Mouse (Mus musculus) retina, adult 2 months (tissue): ENCODE measurements around the gene Slc52a3.

ENCODE experiments used
- DNase-seq: peaks from one replicate; pipeline ENCODE4 v3.0.0-alpha.2; 2012; ENCODE audit warnings: low read depth, low spot score

Gene Slc52a3

GRCm38 (mm10) chr2:151996229-151997189 is at the start of gene Slc52a3:
TSS of gene Slc52a3 (plus strand) at chr2:151996511.
- peak; percentile 52 for DNase-seq

DNA sequence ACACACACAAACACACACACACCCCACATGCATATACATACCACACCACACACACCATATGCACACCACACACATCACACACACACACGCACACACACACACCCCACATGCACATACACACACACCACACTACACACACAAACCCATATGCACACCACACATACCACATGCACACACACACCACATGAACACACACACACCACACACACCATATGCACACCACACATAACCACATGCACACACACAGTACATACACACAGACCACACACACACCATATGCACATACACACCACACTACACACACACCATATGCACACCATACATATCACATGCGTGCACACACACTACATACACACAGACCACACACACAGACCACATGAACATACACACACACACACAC is 48.7 kb upstream of the Slc52a3 start:
- no peak for DNase-seq

GRCm38 (mm10) chr2:151948311-151948710 is 48.0 kb upstream of the Slc52a3 start:
- DNase-seq: no peak

- no peak for DNase-seq
Observed at GRCm38 (mm10) chr2:151949082-151949774, 47.1 kb upstream of the Slc52a3 start.

DNA sequence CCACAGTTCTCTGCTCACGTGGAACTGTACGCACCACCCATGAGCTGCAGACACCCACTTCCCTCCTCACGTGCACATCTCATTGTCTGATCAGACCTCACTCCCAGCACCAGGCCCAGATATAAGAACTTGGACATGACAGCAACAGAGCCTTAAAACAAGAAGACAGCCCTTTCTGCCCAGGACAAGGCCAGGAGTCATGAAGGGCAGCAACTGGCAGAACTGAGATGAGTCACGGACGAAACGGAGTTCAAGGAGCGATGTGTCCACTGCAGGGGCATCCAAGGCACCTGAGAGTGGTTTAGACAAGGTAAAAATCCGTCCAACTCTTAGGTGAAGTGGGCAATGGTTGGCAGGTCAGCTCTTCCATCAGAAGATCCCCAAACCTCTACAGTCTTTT is 42.6 kb upstream of the Slc52a3 start:
- no peak for DNase-seq

DNA sequence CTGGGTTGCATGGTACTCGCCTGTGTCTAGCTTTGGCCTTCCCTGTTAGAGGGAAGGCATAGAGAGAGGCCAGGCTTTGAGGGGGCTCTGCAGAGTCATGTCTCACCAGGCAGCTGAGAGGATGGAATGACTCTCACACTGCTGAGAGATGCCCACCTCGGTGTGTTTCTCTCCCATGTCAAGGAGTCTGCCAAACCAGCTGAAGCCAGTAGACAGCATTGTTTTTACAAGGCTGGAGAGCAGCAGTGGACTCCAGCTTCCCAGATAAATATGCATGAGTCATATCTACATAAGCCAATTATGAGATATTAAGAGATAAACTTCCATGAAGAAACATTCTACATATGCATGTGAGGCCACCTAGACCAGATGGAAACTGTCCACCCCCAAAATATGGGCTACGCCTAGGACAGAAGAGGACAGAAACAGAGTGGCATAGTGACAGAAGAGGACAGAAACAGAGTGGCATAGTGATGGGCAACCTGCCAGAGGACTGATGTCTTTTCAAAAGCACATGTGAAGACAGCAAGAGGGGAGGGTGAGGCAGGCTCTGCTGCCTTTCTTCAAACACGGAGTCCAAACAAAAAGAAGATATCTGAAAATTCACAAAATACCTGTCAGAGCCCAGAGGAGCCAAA is 39.7 kb upstream of the Slc52a3 start:
- DNase-seq: no peak

- DNase-seq: no peak
Observed at GRCm38 (mm10) chr2:151959274-151959673, 37.0 kb upstream of the Slc52a3 start.

DNA sequence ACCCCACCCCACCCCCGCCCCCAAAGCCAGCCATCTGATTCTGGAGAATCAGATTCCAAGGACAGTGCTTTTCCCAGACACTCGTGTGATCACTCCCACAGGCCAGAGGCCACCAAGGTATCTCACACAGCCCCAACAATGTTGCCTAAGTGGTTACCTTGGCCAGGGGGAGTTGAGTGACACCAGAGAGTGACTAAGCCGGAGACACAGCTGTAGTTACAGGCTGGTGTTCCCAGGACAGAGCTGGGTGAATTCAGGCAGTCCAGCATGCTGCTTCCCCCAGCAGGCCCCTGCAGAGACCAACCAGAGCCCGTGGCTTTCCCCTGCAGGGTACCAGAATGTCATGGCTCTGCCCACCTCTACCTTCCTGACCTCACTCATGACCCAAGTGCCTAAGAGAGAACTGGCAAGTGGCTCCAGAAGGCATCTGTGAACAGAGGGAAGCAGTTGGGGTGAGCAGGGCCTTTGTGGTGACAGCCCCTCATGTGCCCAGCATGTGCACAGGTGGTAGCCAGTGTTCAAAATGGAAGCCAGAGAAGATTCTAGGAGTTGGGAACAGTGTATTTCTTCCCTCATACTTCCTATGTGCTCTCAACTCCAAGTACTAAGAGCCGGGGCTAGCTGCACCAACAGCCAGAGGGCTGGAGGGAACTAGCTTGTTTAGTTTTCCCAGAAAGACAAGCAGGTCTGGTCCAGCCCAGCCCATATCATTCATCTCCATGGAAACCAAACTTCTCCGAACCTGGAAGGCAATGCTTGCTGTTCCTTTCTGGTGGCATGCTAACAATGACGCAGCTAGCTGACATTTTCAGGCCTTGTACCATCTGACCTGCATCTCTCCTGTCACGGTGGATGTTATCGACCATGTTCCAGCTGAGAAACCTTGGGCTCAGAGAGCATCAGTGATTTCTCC is 34.8 kb upstream of the Slc52a3 start:
- DNase-seq: no peak

DNA sequence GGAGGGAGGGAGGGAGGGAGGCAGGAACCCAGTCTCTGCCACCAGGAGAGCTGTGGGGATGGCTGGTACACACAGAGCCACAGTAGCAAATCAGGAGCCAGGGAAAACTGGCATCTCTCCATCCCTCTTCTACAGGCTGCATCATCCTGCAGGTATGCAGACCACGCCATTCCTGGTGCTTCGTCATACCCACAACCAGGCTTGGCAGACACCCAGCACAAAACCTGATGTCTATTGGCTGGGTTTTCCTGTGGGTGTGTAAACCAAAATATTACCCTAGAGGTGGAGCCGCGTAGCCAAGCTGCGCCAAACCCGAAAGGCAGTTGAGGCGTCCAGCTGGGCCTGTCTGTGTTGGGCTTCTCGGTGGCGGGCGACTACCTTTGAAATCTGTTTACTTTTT is 33.8 kb upstream of the Slc52a3 start:
- no peak for DNase-seq

- no peak for DNase-seq
Observed at GRCm38 (mm10) chr2:151963319-151963718, 33.0 kb upstream of the Slc52a3 start.

DNA sequence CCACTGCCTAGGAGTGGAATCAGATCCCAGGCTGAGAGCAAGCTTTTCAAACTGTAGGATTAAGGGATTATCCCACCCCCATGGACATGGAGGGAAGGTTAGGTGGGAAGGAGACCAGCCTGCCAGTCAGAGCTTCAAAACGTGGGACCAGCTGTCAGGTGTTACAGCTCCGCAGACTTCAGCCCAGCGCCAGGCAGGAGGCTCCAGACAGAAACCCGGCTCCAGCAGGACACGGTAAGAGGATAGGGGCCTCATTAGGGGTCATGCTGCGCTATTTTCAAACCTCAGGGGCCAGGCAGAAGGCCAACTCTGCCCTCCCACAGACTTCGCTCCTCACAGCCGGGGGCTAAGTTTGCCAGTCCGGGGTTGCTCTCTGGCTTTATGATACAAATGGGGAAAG is 32.3 kb upstream of the Slc52a3 start:
- no peak for DNase-seq

DNA sequence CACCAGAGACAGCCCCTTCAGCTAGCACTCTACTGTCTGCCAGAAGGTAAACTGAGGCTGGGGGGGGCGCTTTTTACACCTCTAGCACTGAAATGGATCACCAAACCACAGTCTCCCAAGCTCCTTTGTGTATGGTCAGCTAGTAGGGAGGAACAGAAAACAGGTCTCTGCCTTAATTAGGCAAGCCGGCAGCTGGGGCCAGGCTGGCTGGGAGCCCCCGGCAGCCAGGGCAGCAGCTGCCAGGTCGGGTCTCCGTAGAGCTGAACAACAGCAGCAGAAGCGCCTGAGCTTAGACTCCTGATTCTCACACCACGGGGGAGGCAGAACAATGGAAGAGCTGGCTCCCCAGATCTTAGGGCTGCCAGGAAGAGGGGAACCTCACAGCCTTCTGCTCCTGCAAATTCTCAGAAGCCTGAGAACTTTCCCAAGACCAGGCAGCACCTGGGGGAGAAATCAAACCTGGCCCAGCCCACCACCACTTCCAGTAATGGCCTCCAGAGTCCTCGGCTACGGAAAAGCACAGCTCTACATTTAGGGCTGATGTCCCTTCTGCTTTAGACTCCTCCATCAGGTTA is 29.0 kb upstream of the Slc52a3 start:
- no peak for DNase-seq

GRCm38 (mm10) chr2:151967792-151968191 is 28.5 kb upstream of the Slc52a3 start:
- DNase-seq: no peak

GRCm38 (mm10) chr2:151968451-151968850 is 27.9 kb upstream of the Slc52a3 start:
- no peak for DNase-seq

DNA sequence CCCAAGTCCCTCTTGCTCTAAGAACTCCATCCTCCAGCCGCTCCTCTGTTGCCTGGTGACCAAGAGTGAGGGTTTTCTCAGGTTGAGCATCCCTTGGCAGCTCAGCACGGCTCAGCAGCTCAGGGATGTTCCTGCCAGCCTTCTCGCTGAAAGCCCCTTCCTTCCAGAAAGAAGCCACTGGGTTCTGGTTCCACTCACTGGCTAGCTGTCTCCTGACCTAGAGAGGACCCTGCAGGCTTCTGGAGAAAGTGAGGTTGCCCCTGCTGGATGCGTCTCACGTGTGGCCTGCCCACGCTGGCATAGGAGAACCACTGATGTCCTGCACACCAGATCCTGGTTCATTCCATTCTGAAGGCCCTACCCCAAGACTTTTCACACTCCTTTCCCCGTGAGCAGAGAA is 27.3 kb upstream of the Slc52a3 start:
- DNase-seq: no peak

DNA sequence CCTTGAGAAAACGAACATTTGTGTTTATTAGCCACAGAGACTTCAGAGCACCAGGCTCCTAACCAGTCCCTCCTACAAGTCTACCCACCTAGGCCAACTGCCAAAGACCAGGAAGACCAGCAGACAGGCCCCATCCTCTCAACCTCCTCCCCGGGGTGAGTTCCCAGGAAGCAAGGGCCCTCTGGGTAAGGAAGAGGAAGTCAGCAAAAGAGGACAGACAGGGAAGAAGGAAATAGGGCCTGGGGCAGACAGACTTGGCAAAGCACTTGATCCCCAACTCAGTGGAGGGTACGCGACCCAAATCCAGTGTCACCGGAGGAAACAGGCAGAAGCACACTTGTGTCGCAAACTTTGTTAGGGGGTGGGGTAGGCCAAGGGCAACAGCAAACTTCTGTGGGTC is 26.9 kb upstream of the Slc52a3 start:
- no peak for DNase-seq

DNA sequence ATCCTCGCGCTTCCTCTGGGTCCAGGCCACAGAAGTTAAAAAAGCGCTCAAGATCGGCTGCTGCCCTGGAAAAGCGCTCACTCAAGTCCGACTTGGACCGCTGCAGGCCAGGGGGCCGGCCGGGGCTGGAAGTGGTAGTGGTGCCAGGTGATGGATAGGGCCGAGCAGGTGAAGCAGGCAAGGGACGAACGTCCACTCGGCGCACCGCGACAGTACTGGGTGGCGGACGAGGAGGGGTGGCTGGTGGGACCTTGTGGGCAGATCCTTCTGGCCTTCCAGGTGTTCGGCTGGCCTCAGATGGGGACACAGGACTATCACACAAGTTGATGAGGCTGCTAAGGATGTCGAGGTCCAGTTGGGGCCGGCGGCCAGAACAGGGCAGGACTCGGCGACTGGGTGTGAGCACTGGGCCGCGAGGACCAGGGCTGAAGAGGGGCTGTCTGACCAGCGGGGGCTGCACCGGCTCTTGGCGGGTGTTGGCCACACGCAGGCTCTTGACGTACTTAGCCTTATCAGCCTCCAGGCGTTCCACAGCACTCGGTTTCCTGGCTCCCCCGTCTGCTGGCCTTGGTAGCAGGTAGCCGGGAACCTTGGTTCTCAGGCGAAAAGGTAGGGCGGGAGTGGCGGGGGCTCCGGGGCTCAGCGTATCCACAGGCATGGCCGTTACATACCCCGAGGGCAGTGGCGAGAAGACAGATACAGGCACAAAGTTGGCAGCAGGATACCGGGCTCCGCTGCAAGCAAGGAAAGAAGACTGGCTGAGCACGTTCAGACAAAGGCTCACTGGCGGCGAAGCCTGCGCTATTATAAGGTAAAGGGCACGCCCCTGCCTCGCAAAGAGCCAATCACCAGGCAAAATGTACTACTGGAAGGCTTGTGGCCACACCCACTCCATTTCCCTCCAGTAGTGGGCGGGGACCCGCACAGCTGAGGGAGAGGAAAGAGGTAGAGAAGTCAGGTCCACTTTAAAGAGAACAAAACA is 25.8 kb upstream of the Slc52a3 start:
- DNase-seq: peak; percentile 62

GRCm38 (mm10) chr2:151971748-151972147 is 24.6 kb upstream of the Slc52a3 start:
- no peak for DNase-seq

DNA sequence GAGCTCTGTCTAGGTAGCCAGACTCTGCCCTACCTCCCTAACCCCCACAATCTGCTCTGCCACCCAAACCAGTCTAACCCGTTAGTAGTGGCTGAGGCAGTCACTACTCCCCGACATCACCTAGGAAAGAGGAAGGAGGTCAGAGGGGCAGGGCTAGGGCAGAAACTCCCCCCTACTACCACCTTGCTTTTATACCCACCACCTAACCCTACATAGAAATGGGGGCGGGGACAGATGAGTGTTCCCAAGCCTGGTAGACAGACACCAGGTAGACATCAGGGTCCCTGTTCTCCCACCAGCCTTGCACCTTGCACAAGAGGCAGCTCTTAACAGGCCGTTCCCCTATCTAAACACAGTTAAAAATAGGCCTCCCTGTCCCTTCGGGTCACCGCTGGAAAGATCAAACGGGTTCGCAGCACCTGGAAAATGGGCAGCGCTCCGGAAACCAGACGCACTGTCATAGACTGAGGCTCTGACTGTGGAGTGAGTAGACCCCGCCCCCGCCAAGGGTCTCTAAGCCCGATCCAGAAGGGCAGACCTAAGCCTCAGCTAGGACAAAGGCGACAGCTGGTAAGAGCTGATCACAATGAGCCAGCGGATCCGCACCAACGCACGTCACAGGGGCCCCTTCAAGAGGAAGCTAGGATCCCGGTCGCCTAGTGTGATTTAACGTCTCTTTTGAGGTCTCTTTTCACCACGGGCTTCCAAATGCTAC is 23.3 kb upstream of the Slc52a3 start:
- DNase-seq: peak; percentile 69
